Mouse (Mus musculus) embryonic facial prominence, embryonic 15.5 days (tissue): ENCODE data around the gene Wipf3. TPM values are rescaled to one million over a fixed set of nuclear protein-coding genes. Genes with fewer than 3 reads are reported as not detected.

ENCODE experiments used
- ATAC-seq: fragments of 200-750 bp; cut with Nextera tagmentation; 2 replicates; pipeline ENCODE4 v1.8.0; 2017; ENCODE audit warnings: low read depth, moderate TSS enrichment; ENCODE audit not compliant: insufficient number of reproducible peaks, low FRiP score, low TSS enrichment
- H3K27ac ChIP-seq: fragments of 300-500 bp; sonication (generic); replicated peaks from 2 replicates; pipeline ENCODE4 v1.5.1; 2015; ENCODE audit warnings: mild to moderate bottlenecking, inconsistent platforms
- H3K27me3 ChIP-seq: fragments of 300-500 bp; sonication (generic); 2 replicates; pipeline ENCODE4 v1.6.1; 2015; ENCODE audit warnings: inconsistent platforms
- H3K36me3 ChIP-seq: fragments of 300-500 bp; sonication (generic); 2 replicates; pipeline ENCODE4 v1.6.1; 2015; ENCODE audit warnings: mild to moderate bottlenecking, inconsistent platforms
- H3K4me1 ChIP-seq: fragments of 300-500 bp; sonication (generic); 2 replicates; pipeline ENCODE4 v1.6.1; 2015; ENCODE audit warnings: inconsistent platforms
- H3K4me2 ChIP-seq: fragments of 300-500 bp; sonication (generic); replicated peaks from 2 replicates; pipeline ENCODE4 v1.6.1; 2015; ENCODE audit warnings: mild to moderate bottlenecking, inconsistent platforms
- H3K4me3 ChIP-seq: fragments of 300-500 bp; sonication (generic); replicated peaks from 2 replicates; pipeline ENCODE4 v1.5.1; 2015; ENCODE audit warnings: mild to moderate bottlenecking, inconsistent platforms
- H3K9ac ChIP-seq: fragments of 300-500 bp; sonication (generic); 2 replicates; pipeline ENCODE4 v1.6.1; 2015; ENCODE audit warnings: inconsistent platforms
- H3K9me3 ChIP-seq: fragments of 300-500 bp; sonication (generic); replicated peaks from 2 replicates; pipeline ENCODE4 v1.6.1; 2016; ENCODE audit warnings: inconsistent platforms
- WGBS: fragments of 180-500 bp; shearing (Covaris S2); methylation state at CpG from one replicate; pipeline ENCODE4 v1.1.7; 2015; 5-methylcytosine and 5-hydroxymethylcytosine counted together
- polyA plus RNA-seq: library from polyadenylated mRNA; unstranded; fragments of >200 nt; fragmentation: Nextera tagmentation; extraction: Ambion mirVana; gene quantifications from 2 replicates; pipeline ENCODE4 v1.2.1, GENCODE M21; 2015

Gene Wipf3
- 1.2 and 1.3 TPM in 2 replicates for polyA plus RNA-seq

- peaks cover 16% of the 10 kb centered on the region for H3K4me1 ChIP-seq
- peak; percentile 78 for ATAC-seq
- peak within 1 kb of the TSS; percentile 33; the same call in 1 of the 2 replicates for H3K9ac ChIP-seq
- H3K4me3 ChIP-seq = peak within 1 kb of the TSS; percentile 54
- H3K27ac ChIP-seq = no peak within 1 kb of the TSS
- peak within 1 kb of the TSS; percentile 98 for H3K4me2 ChIP-seq
- H3K27me3 ChIP-seq = peaks cover 40% of the 10 kb centered on the region
- no peaks in the 10 kb centered on the region for H3K36me3 ChIP-seq
- H3K9me3 ChIP-seq = no peaks in the 10 kb centered on the region
- under 1% methylated on average over 67 of the region's 71 CpGs for WGBS
These were observed at the start of gene Wipf3 for GRCm38 (mm10) chr6:54429447-54430194. TSS of gene Wipf3 (plus strand) at chr6:54429603.

DNA sequence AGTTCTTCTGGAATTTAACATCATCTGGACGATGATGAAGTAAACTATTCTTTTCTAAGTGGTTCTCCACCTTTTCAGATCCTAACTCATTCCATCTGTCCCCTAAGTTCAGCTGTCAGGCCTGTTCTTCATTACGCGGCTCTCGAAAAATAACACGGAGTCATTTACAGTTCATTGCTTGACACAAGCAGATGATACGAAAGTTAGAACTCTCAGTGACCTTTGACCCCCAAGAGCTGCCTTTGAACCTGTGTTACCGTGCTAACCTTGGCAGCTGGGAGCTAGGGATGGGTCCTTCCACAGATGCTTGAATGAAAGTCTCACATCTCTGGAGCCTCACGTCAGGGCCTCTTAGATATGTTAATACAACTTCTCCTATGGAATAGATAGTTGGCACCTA is 46.8 kb upstream of the Wipf3 start:
- Histone ChIP-seq H3K27me3 (no peaks in the 10 kb centered on the region), H3K9me3 (no peaks in the 10 kb centered on the region), H3K27ac (no peak overlapping the region), H3K4me1 (peaks cover 16% of the 10 kb centered on the region), H3K4me3 (no peak overlapping the region), H3K4me2 (no peak overlapping the region), H3K36me3 (no peaks in the 10 kb centered on the region), H3K9ac (no peak overlapping the region)
- ATAC-seq = no peak
- WGBS = 26% methylated on average over 8 of the region's 8 CpGs

DNA sequence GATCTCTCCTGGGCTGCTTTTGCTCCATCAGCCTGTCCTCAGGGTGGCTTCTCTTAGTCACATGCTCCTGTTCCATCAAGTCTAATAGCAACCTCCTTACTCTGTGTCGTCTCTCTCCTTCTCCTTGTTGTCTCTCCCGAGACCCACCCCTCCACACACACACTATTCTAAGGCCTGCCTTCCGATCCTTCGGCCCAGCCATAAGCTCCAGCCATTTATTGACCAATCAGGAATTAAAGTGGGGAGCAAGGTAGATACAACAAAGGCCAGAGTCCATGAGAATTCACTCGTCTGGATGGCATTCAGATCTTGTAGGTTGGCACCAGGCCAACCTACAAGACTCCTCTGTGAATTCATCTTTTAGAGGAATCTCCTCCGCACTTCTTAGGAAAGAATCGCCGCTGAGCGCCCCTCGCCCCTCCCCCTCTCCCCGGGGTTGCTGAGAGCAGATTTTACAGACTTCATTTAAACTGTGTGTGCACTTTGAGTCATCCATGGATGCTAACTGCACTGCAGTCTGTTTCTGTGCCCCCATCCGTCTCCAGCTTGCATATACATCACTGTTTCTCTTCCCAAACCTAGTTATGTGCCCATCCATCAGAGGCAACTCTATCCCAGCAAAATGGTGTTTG is 45.4 kb upstream of the Wipf3 start:
- H3K9me3 ChIP-seq = no peaks in the 10 kb centered on the region
- no peak for ATAC-seq
- H3K27ac ChIP-seq = no peak overlapping the region
- no peaks in the 10 kb centered on the region for H3K36me3 ChIP-seq
- H3K27me3 ChIP-seq = no peaks in the 10 kb centered on the region
- 47% methylated on average over 12 of the region's 12 CpGs for WGBS
- no peak overlapping the region for H3K4me2 ChIP-seq
- H3K4me3 ChIP-seq = no peak overlapping the region
- H3K9ac ChIP-seq = no peak overlapping the region
- peaks cover 21% of the 10 kb centered on the region for H3K4me1 ChIP-seq

DNA sequence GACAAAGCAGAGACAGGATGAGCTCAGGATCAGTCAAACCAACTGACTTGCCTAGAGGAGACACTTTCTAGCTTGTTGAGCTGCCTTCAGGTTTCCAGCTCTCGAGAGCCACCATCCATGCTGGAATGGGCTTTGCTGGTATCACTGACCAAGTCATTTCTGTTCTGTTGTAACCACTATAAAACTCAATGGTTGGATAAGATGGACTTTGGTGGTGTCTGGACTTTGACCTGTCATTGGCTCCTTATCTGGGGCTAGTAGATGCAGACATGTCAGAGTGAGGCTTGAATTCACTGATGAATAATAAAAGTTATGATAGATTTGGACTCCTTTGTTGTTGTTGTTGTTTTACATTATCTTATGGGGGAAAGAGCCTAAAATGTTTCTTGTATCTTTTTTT is 44.6 kb upstream of the Wipf3 start:
- no peak overlapping the region for H3K4me2 ChIP-seq
- H3K27ac ChIP-seq = no peak overlapping the region
- 90% methylated on average over 1 of the region's 1 CpGs for WGBS
- no peak overlapping the region for H3K4me3 ChIP-seq
- peaks cover 21% of the 10 kb centered on the region for H3K4me1 ChIP-seq
- H3K27me3 ChIP-seq = no peaks in the 10 kb centered on the region
- ATAC-seq = no peak
- no peaks in the 10 kb centered on the region for H3K9me3 ChIP-seq
- no peak overlapping the region for H3K9ac ChIP-seq
- H3K36me3 ChIP-seq = no peaks in the 10 kb centered on the region

DNA sequence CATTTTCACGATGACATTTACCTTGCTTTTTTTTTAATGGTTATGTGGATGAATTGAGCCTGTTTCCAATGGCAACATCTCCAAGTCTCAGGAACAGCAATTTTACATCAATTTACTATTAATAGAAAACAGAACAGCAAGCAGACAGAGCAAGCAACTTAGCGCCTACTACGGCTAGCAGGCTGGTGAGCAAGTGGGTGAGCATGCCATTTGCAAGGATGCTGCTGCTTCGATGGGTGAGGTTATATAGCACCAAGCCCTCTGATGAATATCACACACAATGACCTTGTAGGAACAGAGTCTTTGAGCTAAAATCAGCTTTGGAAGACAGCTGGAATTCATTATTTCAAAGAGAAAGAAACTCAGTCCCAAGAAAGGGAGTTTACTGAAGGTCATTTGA is 43.0 kb upstream of the Wipf3 start:
- ATAC-seq = no peak
- Histone ChIP-seq H3K4me1 (peaks cover 21% of the 10 kb centered on the region), H3K36me3 (no peaks in the 10 kb centered on the region), H3K27me3 (no peaks in the 10 kb centered on the region), H3K9me3 (no peaks in the 10 kb centered on the region), H3K27ac (no peak overlapping the region), H3K4me3 (no peak overlapping the region), H3K9ac (no peak overlapping the region), H3K4me2 (no peak overlapping the region)
- 36% methylated on average over 4 of the region's 4 CpGs for WGBS

DNA sequence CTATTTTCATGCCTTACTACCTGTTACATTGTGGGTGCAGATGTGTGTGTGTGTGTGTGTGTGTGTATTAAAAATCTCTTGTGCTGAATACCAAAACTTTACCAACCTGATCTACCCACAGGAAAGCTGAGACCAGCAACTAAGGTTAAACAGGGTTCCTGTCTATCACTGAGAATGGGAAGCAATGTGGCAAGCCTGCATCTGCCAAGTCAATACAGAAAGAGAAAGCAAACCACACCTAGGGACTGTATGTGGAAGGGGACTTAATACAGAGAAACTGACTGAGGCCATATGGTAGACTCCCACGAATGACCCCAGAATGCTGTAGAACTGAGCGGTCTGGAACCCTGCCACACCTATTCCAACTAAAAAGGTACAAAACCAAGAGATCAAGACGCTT is 42.4 kb upstream of the Wipf3 start:
- H3K27me3 ChIP-seq = no peaks in the 10 kb centered on the region
- no peaks in the 10 kb centered on the region for H3K9me3 ChIP-seq
- H3K4me1 ChIP-seq = peaks cover 21% of the 10 kb centered on the region
- H3K36me3 ChIP-seq = no peaks in the 10 kb centered on the region
- no peak overlapping the region for H3K9ac ChIP-seq
- H3K4me2 ChIP-seq = no peak overlapping the region
- WGBS = 80% methylated on average over 3 of the region's 3 CpGs
- no peak overlapping the region for H3K27ac ChIP-seq
- no peak for ATAC-seq
- no peak overlapping the region for H3K4me3 ChIP-seq

GRCm38 (mm10) chr6:54387751-54388150 is 41.7 kb upstream of the Wipf3 start:
- H3K27ac ChIP-seq = no peak overlapping the region
- H3K36me3 ChIP-seq = no peaks in the 10 kb centered on the region
- ATAC-seq = no peak
- peaks cover 21% of the 10 kb centered on the region for H3K4me1 ChIP-seq
- no peak overlapping the region for H3K4me3 ChIP-seq
- 58% methylated on average over 5 of the region's 5 CpGs for WGBS
- no peak overlapping the region for H3K4me2 ChIP-seq
- H3K27me3 ChIP-seq = no peaks in the 10 kb centered on the region; the same call in 1 of the 2 replicates
- no peak overlapping the region for H3K9ac ChIP-seq
- no peaks in the 10 kb centered on the region for H3K9me3 ChIP-seq

- Histone ChIP-seq H3K4me2 (no peak overlapping the region), H3K27ac (no peak overlapping the region), H3K36me3 (no peaks in the 10 kb centered on the region), H3K9ac (no peak overlapping the region), H3K4me3 (no peak overlapping the region), H3K4me1 (peaks cover 21% of the 10 kb centered on the region), H3K9me3 (no peaks in the 10 kb centered on the region), H3K27me3 (no peaks in the 10 kb centered on the region; the same call in 1 of the 2 replicates)
- no peak for ATAC-seq
- WGBS = 61% methylated on average over 7 of the region's 7 CpGs
These were observed 40.6 kb upstream of the Wipf3 start for GRCm38 (mm10) chr6:54388690-54389275.

DNA sequence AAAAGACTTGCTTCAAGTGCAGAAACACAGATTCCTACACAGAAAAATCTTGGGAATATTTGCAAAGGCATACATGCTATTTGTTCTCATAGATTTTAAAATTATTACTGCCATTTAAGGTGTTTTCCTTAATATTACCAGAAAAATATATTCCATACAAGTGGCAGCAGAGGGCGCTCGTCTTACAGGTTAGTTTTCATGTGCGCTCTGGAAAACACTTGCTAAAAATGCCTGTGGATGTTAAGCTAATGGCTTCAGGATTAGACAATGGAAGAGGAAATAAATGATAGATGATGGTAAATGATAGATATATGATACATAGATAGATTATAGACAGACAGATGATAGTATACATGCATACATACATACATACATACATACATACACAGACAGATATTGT is 37.6 kb upstream of the Wipf3 start:
- H3K27me3 ChIP-seq = no peaks in the 10 kb centered on the region; the same call in 1 of the 2 replicates
- no peak overlapping the region for H3K9ac ChIP-seq
- H3K4me2 ChIP-seq = no peak overlapping the region
- H3K36me3 ChIP-seq = no peaks in the 10 kb centered on the region
- 4% methylated on average over 3 of the region's 3 CpGs for WGBS
- no peaks in the 10 kb centered on the region for H3K9me3 ChIP-seq
- peaks cover 10% of the 10 kb centered on the region for H3K4me1 ChIP-seq
- no peak for ATAC-seq
- no peak overlapping the region for H3K27ac ChIP-seq
- no peak overlapping the region for H3K4me3 ChIP-seq

GRCm38 (mm10) chr6:54393886-54394285 is 35.5 kb upstream of the Wipf3 start:
- H3K4me1 ChIP-seq = no peaks in the 10 kb centered on the region
- H3K4me2 ChIP-seq = no peak overlapping the region
- H3K36me3 ChIP-seq = no peaks in the 10 kb centered on the region
- no peak for ATAC-seq
- no peaks in the 10 kb centered on the region; the same call in 1 of the 2 replicates for H3K27me3 ChIP-seq
- no peak overlapping the region for H3K4me3 ChIP-seq
- no peak overlapping the region for H3K27ac ChIP-seq
- WGBS = 68% methylated on average over 6 of the region's 6 CpGs
- H3K9me3 ChIP-seq = no peaks in the 10 kb centered on the region
- no peak overlapping the region for H3K9ac ChIP-seq

DNA sequence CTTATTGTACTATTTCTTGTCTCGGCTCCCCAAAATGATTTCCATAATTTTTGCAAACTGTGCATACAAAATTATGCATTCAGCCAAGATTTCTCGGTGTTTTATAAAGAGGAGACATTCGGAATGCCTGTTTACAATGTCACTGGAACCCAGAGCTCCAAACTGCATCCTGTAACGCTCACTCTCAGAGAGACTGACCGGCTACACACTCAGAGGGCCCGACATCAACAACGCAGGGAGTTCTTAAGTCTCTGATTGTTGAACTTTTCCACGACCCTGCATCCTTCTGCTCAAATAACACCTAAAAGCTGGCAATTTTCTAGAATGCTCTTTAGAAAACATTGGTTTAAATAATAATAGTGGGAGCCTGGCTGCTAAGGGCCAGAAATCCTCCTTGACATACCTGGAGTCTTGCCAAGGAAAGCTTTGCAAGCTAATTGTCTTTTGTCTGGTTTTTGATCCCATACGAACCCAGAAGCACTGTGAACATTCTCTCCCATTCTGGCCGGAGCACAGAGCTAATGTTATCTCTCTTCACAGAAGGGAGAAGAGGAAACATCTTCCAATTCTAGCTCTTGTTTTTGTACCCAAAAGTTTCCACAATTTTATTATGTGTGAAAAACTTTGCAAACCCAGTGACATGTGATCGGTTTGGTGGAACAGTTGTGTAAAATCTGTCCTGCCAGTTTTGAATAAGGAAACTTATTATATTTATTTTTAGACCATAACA is 30.0 kb upstream of the Wipf3 start:
- Histone ChIP-seq H3K9me3 (no peaks in the 10 kb centered on the region), H3K36me3 (no peaks in the 10 kb centered on the region), H3K4me3 (no peak overlapping the region), H3K4me2 (no peak overlapping the region), H3K27me3 (no peaks in the 10 kb centered on the region), H3K27ac (no peak overlapping the region), H3K4me1 (0 out of 2 replicates have a peak, but pooled peaks cover 5% of the 10 kb centered on the region), H3K9ac (no peak overlapping the region)
- no peak for ATAC-seq
- 41% methylated on average over 11 of the region's 11 CpGs for WGBS
